Mouse (Mus musculus): ENCODE measurements around the gene Gm21616. TPM values are rescaled to one million over a fixed set of nuclear protein-coding genes. Genes with fewer than 3 reads are reported as not detected.

The Gm21616 gene
- not detected in 2 replicates for polyA plus RNA-seq (2015; fragmentation: Nextera tagmentation; extraction: Ambion mirVana)

DNA sequence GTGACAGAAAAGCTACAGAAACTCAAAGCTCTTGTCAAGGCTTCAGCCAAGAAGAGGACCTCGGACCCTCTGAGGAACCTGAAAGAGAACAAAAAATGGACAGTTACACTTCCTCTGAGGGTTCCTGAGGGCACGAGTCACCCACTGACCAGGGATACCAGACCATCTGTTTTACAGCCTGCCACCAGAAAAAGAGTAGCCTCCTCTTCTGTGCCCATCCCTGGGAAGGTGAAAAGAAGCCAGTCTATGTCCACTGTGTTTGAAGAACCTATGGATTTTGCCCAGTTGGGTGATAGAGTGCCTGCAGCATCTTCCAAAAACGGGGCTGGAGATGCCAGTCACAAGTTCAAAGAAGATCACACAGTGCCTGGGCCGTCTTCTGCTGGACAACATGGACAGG lies at the start of gene Gm21616:
Gene Gm21616, plus strand, starts transcription at position 301 of the 400 bp plus-strand sequence.

